Mouse (Mus musculus): ENCODE data around the gene Rnft1. TPM values are rescaled to one million over a fixed set of nuclear protein-coding genes. Genes with fewer than 3 reads are reported as not detected.

Rnft1 gene
- polyA plus RNA-seq (2012; rRNA removed) = 6.4 and 9.3 TPM in 2 replicates

DNA sequence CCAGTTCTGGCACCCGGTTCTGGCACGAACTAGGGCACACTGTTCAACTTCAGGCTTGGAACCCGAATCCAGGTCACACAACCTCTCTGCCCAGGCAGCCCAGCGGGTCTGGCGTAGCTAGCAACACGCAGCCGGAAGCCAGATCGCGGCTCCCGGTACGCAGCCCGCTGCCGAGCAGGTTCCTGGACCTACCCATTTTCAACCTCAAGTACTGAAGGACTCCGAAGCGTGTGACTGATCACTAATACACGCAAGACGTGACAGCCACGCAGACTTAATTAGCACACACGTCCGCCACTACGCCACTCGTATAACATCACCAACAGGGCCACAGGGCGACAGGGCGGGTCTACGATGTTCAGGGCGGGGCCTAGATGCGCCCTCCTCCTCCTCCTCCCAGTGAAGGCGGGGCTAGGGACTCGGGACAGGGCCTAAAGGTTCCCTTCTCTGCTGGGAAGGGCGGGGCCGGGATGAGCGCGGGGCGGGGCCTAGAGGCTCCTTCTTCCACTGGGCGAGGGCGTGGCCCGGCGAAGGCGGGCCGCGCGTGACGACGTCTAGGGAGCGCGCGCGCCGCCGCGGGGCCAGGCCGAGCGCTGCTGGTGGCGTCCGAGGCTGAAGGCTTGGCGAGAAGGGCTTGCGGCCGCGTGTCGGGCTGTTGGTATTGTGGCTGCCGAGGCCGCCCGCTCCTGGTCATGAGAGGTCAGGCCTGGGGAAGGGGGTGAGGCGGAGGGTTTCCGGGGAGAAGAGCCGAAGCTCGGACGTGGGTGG lies at the start of gene Rnft1:
Gene Rnft1 (plus strand): TSS at position 557 of the 768 bp plus-strand sequence.
- Histone ChIP-seq H3K27ac (ENCODE audit: control insufficient read depth, insufficient read depth, low read length) (peak within 1 kb of the TSS; percentile 47; the same call in 1 of the 2 replicates), H3K4me3 (ENCODE audit: control insufficient read depth, insufficient read depth, low read length) (peak within 1 kb of the TSS; percentile 88), H3K4me1 (replicated peaks; ENCODE audit: control insufficient read depth, insufficient read depth, low read length) (peaks cover 5% of the 10 kb centered on the region), H3K27me3 (ENCODE audit: control insufficient read depth, insufficient read depth, low read length) (no peaks in the 10 kb centered on the region), H3K36me3 (ENCODE audit: control insufficient read depth, insufficient read depth, low read length) (peaks cover under 1% of the 10 kb centered on the region; the same call in 1 of the 2 replicates)
- DNase-seq = peak; percentile 99
- peak; percentile 96 for TF ChIP-seq POLR2A (IDR thresholded peaks at IDR 0.05; ENCODE audit: control insufficient read depth, extremely low read depth, insufficient read depth, low read length, poor library complexity)
- peak; percentile 60; the same call in 1 of the 2 replicates for TF ChIP-seq CTCF (IDR thresholded peaks at IDR 0.05; ENCODE audit: borderline replicate concordance, control insufficient read depth, extremely low read depth, insufficient read depth, low read length, poor library complexity)
- WGBS = under 1% methylated on average over 68 of the region's 68 CpGs

DNA sequence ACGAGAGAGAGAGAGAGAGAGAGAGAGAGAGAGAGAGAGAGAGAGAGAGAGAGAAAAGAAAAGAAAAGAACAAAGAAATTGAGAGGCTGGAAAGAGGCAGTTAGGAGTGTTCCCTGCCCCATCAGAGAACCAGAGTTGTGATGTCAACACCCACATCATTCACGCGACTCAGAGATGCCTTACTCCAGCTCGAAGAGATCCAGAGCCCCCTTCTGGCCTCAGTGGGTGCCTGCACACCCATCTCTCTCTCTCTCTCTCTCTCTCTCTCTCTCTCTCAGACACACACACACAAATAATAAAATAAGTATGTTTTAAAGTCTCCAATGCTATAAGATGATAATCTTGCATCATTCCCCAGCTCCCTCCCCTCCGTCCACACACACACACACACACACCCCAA lies 47.6 kb upstream of the Rnft1 start:
- peak; percentile 57 for DNase-seq
- 22% methylated on average over 5 of the region's 5 CpGs for WGBS

DNA sequence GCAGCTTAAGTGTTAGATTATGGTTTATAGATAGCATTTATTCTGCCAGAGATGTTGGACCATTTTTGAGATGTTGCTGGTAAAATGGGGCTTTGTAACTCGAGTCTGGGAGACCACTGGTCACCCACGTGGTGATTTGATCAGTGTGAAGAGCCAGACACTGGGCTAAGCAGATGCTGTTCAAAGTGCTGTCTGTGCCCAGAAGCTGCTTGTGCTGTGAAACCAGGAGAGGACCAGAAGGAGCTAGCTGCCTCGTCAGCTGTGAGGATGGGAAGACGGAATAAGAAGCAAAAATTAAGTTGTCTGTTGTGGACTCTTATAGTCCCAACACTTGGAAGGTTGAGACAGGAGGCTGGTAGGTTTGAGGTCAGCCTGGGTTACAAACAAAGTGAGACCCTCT lies 46.2 kb upstream of the Rnft1 start:
- no peaks in the 10 kb centered on the region for H3K36me3 ChIP-seq (ENCODE audit: control insufficient read depth, insufficient read depth, low read length)
- H3K4me3 ChIP-seq (ENCODE audit: control insufficient read depth, insufficient read depth, low read length) = no peak overlapping the region
- 70% methylated on average over 4 of the region's 4 CpGs for WGBS
- H3K27me3 ChIP-seq (ENCODE audit: control insufficient read depth, insufficient read depth, low read length) = no peaks in the 10 kb centered on the region
- TF ChIP-seq CTCF (IDR thresholded peaks at IDR 0.05; ENCODE audit: borderline replicate concordance, control insufficient read depth, extremely low read depth, insufficient read depth, low read length, poor library complexity) (no peak), POLR2A (IDR thresholded peaks at IDR 0.05; ENCODE audit: control insufficient read depth, extremely low read depth, insufficient read depth, low read length, poor library complexity) (no peak)
- peaks cover 24% of the 10 kb centered on the region for H3K4me1 ChIP-seq (replicated peaks; ENCODE audit: control insufficient read depth, insufficient read depth, low read length)
- H3K27ac ChIP-seq (ENCODE audit: control insufficient read depth, insufficient read depth, low read length) = no peak overlapping the region
- DNase-seq = no peak

More for the DNA sequence above, 47.6 kb upstream of the Rnft1 start:
- no peaks in the 10 kb centered on the region for H3K36me3 ChIP-seq (ENCODE audit: control insufficient read depth, insufficient read depth, low read length)
- no peak overlapping the region for H3K4me3 ChIP-seq (ENCODE audit: control insufficient read depth, insufficient read depth, low read length)
- H3K4me1 ChIP-seq (replicated peaks; ENCODE audit: control insufficient read depth, insufficient read depth, low read length) = peaks cover 28% of the 10 kb centered on the region
- no peak for TF ChIP-seq POLR2A (IDR thresholded peaks at IDR 0.05; ENCODE audit: control insufficient read depth, extremely low read depth, insufficient read depth, low read length, poor library complexity)
- TF ChIP-seq CTCF (IDR thresholded peaks at IDR 0.05; ENCODE audit: borderline replicate concordance, control insufficient read depth, extremely low read depth, insufficient read depth, low read length, poor library complexity) = no peak
- H3K27ac ChIP-seq (ENCODE audit: control insufficient read depth, insufficient read depth, low read length) = no peak overlapping the region
- H3K27me3 ChIP-seq (ENCODE audit: control insufficient read depth, insufficient read depth, low read length) = no peaks in the 10 kb centered on the region

DNA sequence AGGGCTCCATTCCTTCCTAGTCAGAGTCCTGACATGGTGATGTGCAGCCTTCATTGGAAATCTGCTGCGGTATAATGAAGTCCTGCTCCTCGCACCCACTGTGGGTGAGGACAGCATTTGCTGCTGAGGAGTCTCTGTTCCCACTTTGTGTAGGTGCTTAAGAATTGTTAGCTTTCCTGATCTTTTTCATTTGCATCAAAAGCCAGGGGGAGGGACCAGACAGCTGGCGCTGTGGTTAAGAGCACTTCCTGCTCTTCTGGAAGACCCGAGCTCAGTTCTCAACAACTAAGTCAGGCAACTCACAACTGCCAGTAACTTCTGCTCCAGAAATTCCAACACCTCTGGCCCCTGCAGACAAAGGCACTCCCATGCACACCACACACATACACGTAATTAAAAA lies 43.7 kb upstream of the Rnft1 start:
- no peaks in the 10 kb centered on the region for H3K27me3 ChIP-seq (ENCODE audit: control insufficient read depth, insufficient read depth, low read length)
- peak; percentile 73 for DNase-seq
- H3K4me1 ChIP-seq (replicated peaks; ENCODE audit: control insufficient read depth, insufficient read depth, low read length) = peaks cover 24% of the 10 kb centered on the region
- WGBS = 12% methylated on average over 5 of the region's 5 CpGs
- H3K4me3 ChIP-seq (ENCODE audit: control insufficient read depth, insufficient read depth, low read length) = no peak overlapping the region
- no peak for TF ChIP-seq POLR2A (IDR thresholded peaks at IDR 0.05; ENCODE audit: control insufficient read depth, extremely low read depth, insufficient read depth, low read length, poor library complexity)
- TF ChIP-seq CTCF (IDR thresholded peaks at IDR 0.05; ENCODE audit: borderline replicate concordance, control insufficient read depth, extremely low read depth, insufficient read depth, low read length, poor library complexity) = no peak
- no peaks in the 10 kb centered on the region for H3K36me3 ChIP-seq (ENCODE audit: control insufficient read depth, insufficient read depth, low read length)
- H3K27ac ChIP-seq (ENCODE audit: control insufficient read depth, insufficient read depth, low read length) = peak overlapping the region; percentile 37; the same call in 1 of the 2 replicates

DNA sequence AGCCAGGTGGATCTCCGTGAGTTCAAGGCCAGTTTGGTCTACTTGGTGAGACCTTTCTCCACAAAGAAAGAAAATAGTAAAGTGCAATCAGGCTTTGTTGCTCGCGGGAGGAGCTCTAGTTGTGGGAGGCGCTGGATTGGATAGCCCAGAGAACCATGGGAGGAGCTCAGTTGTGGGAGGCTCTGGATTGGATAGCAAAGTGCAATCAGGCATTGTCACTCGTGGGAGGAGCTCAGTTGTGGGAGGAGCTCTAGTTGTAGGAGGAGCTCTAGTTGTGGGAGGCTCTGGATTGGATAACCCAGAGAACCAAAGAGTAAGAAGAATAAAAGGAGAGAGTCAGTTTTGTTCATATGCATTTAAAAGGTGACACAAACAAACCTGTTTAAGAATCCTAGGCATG lies 30.5 kb upstream of the Rnft1 start:
- TF ChIP-seq CTCF (IDR thresholded peaks at IDR 0.05; ENCODE audit: borderline replicate concordance, control insufficient read depth, extremely low read depth, insufficient read depth, low read length, poor library complexity) (no peak), POLR2A (IDR thresholded peaks at IDR 0.05; ENCODE audit: control insufficient read depth, extremely low read depth, insufficient read depth, low read length, poor library complexity) (no peak)
- no peak for DNase-seq
- WGBS = 98% methylated on average over 5 of the region's 5 CpGs
- no peaks in the 10 kb centered on the region for H3K27me3 ChIP-seq (ENCODE audit: control insufficient read depth, insufficient read depth, low read length)
- no peak overlapping the region for H3K4me3 ChIP-seq (ENCODE audit: control insufficient read depth, insufficient read depth, low read length)
- H3K36me3 ChIP-seq (ENCODE audit: control insufficient read depth, insufficient read depth, low read length) = no peaks in the 10 kb centered on the region
- no peak overlapping the region for H3K27ac ChIP-seq (ENCODE audit: control insufficient read depth, insufficient read depth, low read length)
- H3K4me1 ChIP-seq (replicated peaks; ENCODE audit: control insufficient read depth, insufficient read depth, low read length) = no peaks in the 10 kb centered on the region

DNA sequence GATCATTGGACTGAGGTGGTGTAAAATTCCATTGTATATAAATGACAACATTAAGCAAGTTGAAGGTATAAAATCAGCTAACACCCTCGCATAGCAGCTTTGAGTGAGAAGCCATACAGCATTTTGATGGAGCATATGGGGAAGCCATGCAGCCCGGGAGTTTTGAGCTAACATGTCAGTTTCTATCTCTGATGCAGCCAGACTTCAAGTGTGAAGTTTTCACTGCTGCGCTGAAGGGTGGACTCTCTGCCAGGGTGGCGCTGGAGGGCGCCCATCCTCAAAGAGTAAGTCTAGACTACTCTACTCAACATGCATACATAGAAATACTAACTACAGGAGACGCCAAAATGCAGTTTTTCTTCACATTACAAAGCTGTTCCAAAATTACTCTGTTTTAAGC lies 26.9 kb upstream of the Rnft1 start:
- 91% methylated on average over 6 of the region's 6 CpGs for WGBS
- H3K27ac ChIP-seq (ENCODE audit: control insufficient read depth, insufficient read depth, low read length) = no peak overlapping the region
- H3K27me3 ChIP-seq (ENCODE audit: control insufficient read depth, insufficient read depth, low read length) = no peaks in the 10 kb centered on the region
- H3K36me3 ChIP-seq (ENCODE audit: control insufficient read depth, insufficient read depth, low read length) = no peaks in the 10 kb centered on the region
- no peak for DNase-seq
- H3K4me3 ChIP-seq (ENCODE audit: control insufficient read depth, insufficient read depth, low read length) = no peak overlapping the region
- no peak for TF ChIP-seq CTCF (IDR thresholded peaks at IDR 0.05; ENCODE audit: borderline replicate concordance, control insufficient read depth, extremely low read depth, insufficient read depth, low read length, poor library complexity)
- TF ChIP-seq POLR2A (IDR thresholded peaks at IDR 0.05; ENCODE audit: control insufficient read depth, extremely low read depth, insufficient read depth, low read length, poor library complexity) = no peak
- no peaks in the 10 kb centered on the region for H3K4me1 ChIP-seq (replicated peaks; ENCODE audit: control insufficient read depth, insufficient read depth, low read length)

Measured in thymus, adult 2 months (tissue).